Mouse (Mus musculus) left cerebral cortex, postnatal 25 days (tissue): ENCODE data around the gene Mrps2. TPM values are rescaled to one million over a fixed set of nuclear protein-coding genes. Genes with fewer than 3 reads are reported as not detected.

Experiments
- DNase-seq, 2 experiments: peaks; one replicate each; pipeline ENCODE4 v3.0.0; 2022; ENCODE audit warnings: low spot score in 2 of 2, mixed read lengths in 1 of 2
- intact Hi-C: fragments of 180-260 bp; cut with DNase I; formaldehyde crosslinking; loops from one replicate; pipeline ENCODE4 v1.15.1; 2025
- total RNA-seq, 2 experiments: library from RNA; stranded (reverse); gene quantifications; 2 replicates each; pipeline ENCODE4 v1.2.3; 2021

Gene Mrps2
- total RNA-seq, 2 experiments from 2014 or later: 39.1 to 41.1 TPM

GRCm38 (mm10) chr2:28513431-28514370 is 45.8 kb downstream of the Mrps2 start:
- peak in 1 of 2 experiments; percentile 45 for DNase-seq
- intact Hi-C loops: loop anchor here (1.0 to 2.0 kb wide), 2 partner anchors 34 to 69 kb away; partner anchors contain the start of gene Gtf3c5

DNA sequence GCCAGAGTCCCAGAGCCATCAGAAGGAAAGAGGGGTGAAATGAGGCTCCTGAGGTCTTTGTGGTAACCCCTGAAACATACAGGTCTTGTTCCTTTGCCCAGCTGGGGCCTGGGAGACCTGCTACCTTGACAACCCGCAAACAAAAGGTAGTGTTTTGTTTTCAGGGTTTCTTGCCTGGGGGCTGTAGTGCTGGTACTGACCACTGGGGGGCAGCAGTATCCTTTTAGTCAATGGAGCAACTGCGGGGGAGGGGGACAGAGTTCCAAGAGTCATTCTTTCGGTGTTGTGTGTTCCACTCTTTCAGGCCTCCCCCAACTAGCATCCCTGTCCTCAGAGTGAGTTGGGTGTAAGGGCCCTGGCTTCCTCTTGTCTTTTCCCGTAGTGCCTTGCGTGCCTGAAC is 46.6 kb downstream of the Mrps2 start:
- peak; percentile 82 to 86 for DNase-seq
- intact Hi-C loops: loop anchor here (1.0 to 2.0 kb wide), 2 partner anchors 33 to 68 kb away; partner anchors contain the start of gene Gtf3c5

- intact Hi-C loops: no loop called here
- peak; percentile 59 to 72 for DNase-seq
Observed at GRCm38 (mm10) chr2:28517206-28517909, 49.5 kb downstream of the Mrps2 start.

- peak; percentile 78 to 94 for DNase-seq
- intact Hi-C loops: no loop called here
Observed at GRCm38 (mm10) chr2:28518231-28518630, 50.4 kb downstream of the Mrps2 start.

- no peak for DNase-seq
- intact Hi-C loops: no loop called here
Observed at GRCm38 (mm10) chr2:28520581-28520980, 52.7 kb downstream of the Mrps2 start.

Other genes with a start within 250 kb of the Mrps2 start
- gene Ppp1r26, start 21.3 kb upstream of the Mrps2 start, total RNA-seq: 10 to 100 TPM; 23.5 to 29.0 TPM
- gene 1700007K13Rik, start 1.7 kb upstream of the Mrps2 start, total RNA-seq: 1 to 10 TPM; 3.2 to 5.4 TPM
- 1 to 10 TPM; 2.5 to 2.7 TPM for gene Gbgt1, start 28.8 kb downstream of the Mrps2 start, total RNA-seq
- 1 to 10 TPM; 1.1 to 1.2 TPM for gene Gm10134, start 38.0 kb downstream of the Mrps2 start, total RNA-seq
- 10 to 100 TPM; 86.4 to 92.7 TPM for gene Ralgds, start 45.1 kb downstream of the Mrps2 start, total RNA-seq
- gene Cel, start 95.3 kb downstream of the Mrps2 start, total RNA-seq: not detected
- gene Gtf3c5, start 115.7 kb downstream of the Mrps2 start, total RNA-seq: 10 to 100 TPM; 16.5 to 17.8 TPM
- gene Gfi1b, start 153.9 kb downstream of the Mrps2 start, total RNA-seq: not detected
- gene Tsc1, start 173.2 kb downstream of the Mrps2 start, total RNA-seq: 10 to 100 TPM; 49.3 to 56.4 TPM
- not detected for gene Spaca9, start 231.7 kb downstream of the Mrps2 start, total RNA-seq
- gene Ak8, start 232.1 kb downstream of the Mrps2 start, total RNA-seq: 1 to 10 TPM in 1 of 2 experiments, under 1 TPM in 1; 0.89 to 1.7 TPM